Mouse (Mus musculus) heart, embryonic 13.5 days (tissue): ENCODE measurements around the gene Slc11a1. TPM values are rescaled to one million over a fixed set of nuclear protein-coding genes. Genes with fewer than 3 reads are reported as not detected.
"Not testable (repeated sequence)": the region's sequence is repeated elsewhere in the genome, so short reads cannot be mapped to it uniquely, and the experiment has no call there.

Experiments used
- ATAC-seq: fragments of 200-750 bp; cut with Nextera tagmentation; 2 replicates; pipeline ENCODE4 v1.8.0; 2017; ENCODE audit warnings: moderate TSS enrichment; ENCODE audit not compliant: insufficient number of reproducible peaks, low FRiP score, low TSS enrichment; ENCODE audit errors: extremely low read depth
- H3K27ac ChIP-seq: fragments of 300-500 bp; sonication (generic); replicated peaks from 2 replicates; pipeline ENCODE4 v1.5.1; 2015; ENCODE audit warnings: moderate library complexity, mild to moderate bottlenecking, inconsistent platforms
- H3K27me3 ChIP-seq: fragments of 300-500 bp; sonication (generic); replicated peaks from 2 replicates; pipeline ENCODE4 v1.6.1; 2015; ENCODE audit warnings: mild to moderate bottlenecking, inconsistent platforms
- H3K36me3 ChIP-seq: fragments of 300-500 bp; sonication (generic); 2 replicates; pipeline ENCODE4 v1.6.1; 2015; ENCODE audit warnings: mild to moderate bottlenecking, inconsistent platforms
- H3K4me1 ChIP-seq: fragments of 300-500 bp; sonication (generic); 2 replicates; pipeline ENCODE4 v1.6.1; 2015; ENCODE audit warnings: inconsistent platforms
- H3K4me2 ChIP-seq: fragments of 300-500 bp; sonication (generic); 2 replicates; pipeline ENCODE4 v1.6.1; 2015; ENCODE audit warnings: inconsistent platforms, mild to moderate bottlenecking, moderate library complexity
- H3K4me3 ChIP-seq: fragments of 300-500 bp; sonication (generic); 2 replicates; pipeline ENCODE4 v1.5.1; 2015; ENCODE audit warnings: moderate library complexity, mild to moderate bottlenecking, inconsistent platforms
- H3K9ac ChIP-seq: fragments of 300-500 bp; sonication (generic); 2 replicates; pipeline ENCODE4 v1.6.1; 2015; ENCODE audit warnings: inconsistent platforms, mild to moderate bottlenecking, moderate library complexity
- H3K9me3 ChIP-seq: fragments of 300-500 bp; sonication (generic); 2 replicates; pipeline ENCODE4 v1.6.1; 2016; ENCODE audit warnings: inconsistent platforms
- WGBS: fragments of 180-500 bp; shearing (Covaris S2); methylation state at CpG from one replicate; pipeline ENCODE4 v1.1.7; 2015; ENCODE audit warnings: mixed read lengths; 5-methylcytosine and 5-hydroxymethylcytosine counted together
- polyA plus RNA-seq: library from polyadenylated mRNA; unstranded; fragments of >200 nt; fragmentation: Nextera tagmentation; extraction: Ambion mirVana; gene quantifications from 2 replicates; pipeline ENCODE4 v1.2.1, GENCODE M21; 2015

Slc11a1 gene
- polyA plus RNA-seq: 2.8 and 3.1 TPM in 2 replicates

- H3K9me3 ChIP-seq: no peaks in the 10 kb centered on the region
- ATAC-seq: no peak
- H3K36me3 ChIP-seq: no peaks in the 10 kb centered on the region
- no peak within 1 kb of the TSS for H3K4me3 ChIP-seq
- 0 out of 2 replicates have a peak within 1 kb of the TSS, but pooled peaks have one; percentile 33 for H3K9ac ChIP-seq
- no peak within 1 kb of the TSS for H3K4me2 ChIP-seq
- WGBS: 73% methylated on average over 8 of the region's 8 CpGs
- H3K4me1 ChIP-seq: peaks cover 14% of the 10 kb centered on the region
- H3K27ac ChIP-seq: no peak within 1 kb of the TSS
- no peaks in the 10 kb centered on the region for H3K27me3 ChIP-seq
Measured at GRCm38 (mm10) chr1:74374980-74375379, at the start of gene Slc11a1. Gene Slc11a1, plus strand, starts transcription at chr1:74375195.

GRCm38 (mm10) chr1:74326916-74327315, 48.1 kb upstream of the Slc11a1 start:
- peaks cover 16% of the 10 kb centered on the region for H3K36me3 ChIP-seq
- H3K4me1 ChIP-seq: peaks cover 38% of the 10 kb centered on the region
- H3K9me3 ChIP-seq, ATAC-seq, H3K9ac ChIP-seq, H3K27me3 ChIP-seq, H3K4me2 ChIP-seq, H3K4me3 ChIP-seq, H3K27ac ChIP-seq: not testable (repeated sequence)
- WGBS: 72% methylated on average over 2 of the region's 2 CpGs

GRCm38 (mm10) chr1:74329899-74330431, 45.0 kb upstream of the Slc11a1 start:
- peaks cover 49% of the 10 kb centered on the region for H3K4me1 ChIP-seq
- 76% methylated on average over 7 of the region's 7 CpGs for WGBS
- no peak overlapping the region for H3K4me2 ChIP-seq
- no peak overlapping the region for H3K4me3 ChIP-seq
- peak overlapping the region; percentile 80; the same call in 1 of the 2 replicates for H3K27ac ChIP-seq
- H3K9ac ChIP-seq: no peak overlapping the region
- H3K27me3 ChIP-seq: no peaks in the 10 kb centered on the region
- ATAC-seq: no peak
- no peaks in the 10 kb centered on the region for H3K9me3 ChIP-seq
- peaks cover 16% of the 10 kb centered on the region for H3K36me3 ChIP-seq

- no peaks in the 10 kb centered on the region for H3K9me3 ChIP-seq
- H3K27ac ChIP-seq: peak overlapping the region; percentile 80
- H3K4me2 ChIP-seq: no peak overlapping the region
- no peaks in the 10 kb centered on the region for H3K27me3 ChIP-seq
- ATAC-seq: no peak
- 59% methylated on average over 4 of the region's 4 CpGs for WGBS
- H3K36me3 ChIP-seq: peaks cover 16% of the 10 kb centered on the region
- H3K4me3 ChIP-seq: no peak overlapping the region
- H3K4me1 ChIP-seq: peaks cover 55% of the 10 kb centered on the region
- H3K9ac ChIP-seq: no peak overlapping the region
Measured at GRCm38 (mm10) chr1:74331046-74331681, 43.8 kb upstream of the Slc11a1 start.

GRCm38 (mm10) chr1:74332241-74332763, 42.7 kb upstream of the Slc11a1 start:
- peak; percentile 94 for ATAC-seq
- Histone ChIP-seq H3K4me1 (peaks cover 60% of the 10 kb centered on the region), H3K27ac (peak overlapping the region; percentile 80), H3K4me3 (peak overlapping the region; percentile 64), H3K36me3 (peaks cover 16% of the 10 kb centered on the region), H3K27me3 (no peaks in the 10 kb centered on the region), H3K9ac (peak overlapping the region; percentile 84), H3K9me3 (no peaks in the 10 kb centered on the region), H3K4me2 (peak overlapping the region; percentile 93)
- WGBS: 0% methylated on average over 36 of the region's 36 CpGs

- peak overlapping the region; percentile 93 for H3K4me2 ChIP-seq
- ATAC-seq: no peak
Measured at GRCm38 (mm10) chr1:74332930-74333329, 42.1 kb upstream of the Slc11a1 start.

GRCm38 (mm10) chr1:74334607-74335006, 40.4 kb upstream of the Slc11a1 start:
- 83% methylated on average over 3 of the region's 3 CpGs for WGBS
- Histone ChIP-seq H3K4me1 (peaks cover 76% of the 10 kb centered on the region), H3K27ac (0 out of 2 replicates have a peak overlapping the region, but pooled peaks have one; percentile 24)

More at GRCm38 (mm10) chr1:74332930-74333329, 42.1 kb upstream of the Slc11a1 start:
- Histone ChIP-seq H3K27ac (peak overlapping the region; percentile 80), H3K27me3 (no peaks in the 10 kb centered on the region), H3K36me3 (peaks cover 11% of the 10 kb centered on the region), H3K9me3 (no peaks in the 10 kb centered on the region), H3K9ac (peak overlapping the region; percentile 84), H3K4me3 (peak overlapping the region; percentile 64), H3K4me1 (peaks cover 65% of the 10 kb centered on the region)
- 5% methylated on average over 9 of the region's 9 CpGs for WGBS

GRCm38 (mm10) chr1:74335033-74335432, 40.0 kb upstream of the Slc11a1 start:
- no peak overlapping the region for H3K4me2 ChIP-seq
- H3K4me3 ChIP-seq: no peak overlapping the region
- no peaks in the 10 kb centered on the region for H3K36me3 ChIP-seq
- ATAC-seq: no peak
- H3K4me1 ChIP-seq: peaks cover 72% of the 10 kb centered on the region
- H3K9ac ChIP-seq: no peak overlapping the region
- no peak overlapping the region for H3K27ac ChIP-seq
- no peaks in the 10 kb centered on the region for H3K9me3 ChIP-seq
- 62% methylated on average over 4 of the region's 4 CpGs for WGBS
- no peaks in the 10 kb centered on the region for H3K27me3 ChIP-seq

More at GRCm38 (mm10) chr1:74334607-74335006, 40.4 kb upstream of the Slc11a1 start:
- Histone ChIP-seq H3K4me2 (no peak overlapping the region), H3K27me3 (no peaks in the 10 kb centered on the region), H3K4me3 (no peak overlapping the region), H3K9me3 (no peaks in the 10 kb centered on the region), H3K36me3 (no peaks in the 10 kb centered on the region), H3K9ac (no peak overlapping the region)
- ATAC-seq: no peak

GRCm38 (mm10) chr1:74335436-74336170, 39.4 kb upstream of the Slc11a1 start:
- 68% methylated on average over 6 of the region's 6 CpGs for WGBS
- Histone ChIP-seq H3K27ac (no peak overlapping the region), H3K4me3 (no peak overlapping the region), H3K4me2 (no peak overlapping the region), H3K36me3 (no peaks in the 10 kb centered on the region), H3K9me3 (no peaks in the 10 kb centered on the region), H3K4me1 (peaks cover 68% of the 10 kb centered on the region), H3K27me3 (no peaks in the 10 kb centered on the region), H3K9ac (no peak overlapping the region)
- no peak for ATAC-seq

- peak overlapping the region; percentile 35; the same call in 1 of the 2 replicates for H3K9ac ChIP-seq
- H3K4me1 ChIP-seq: peaks cover 52% of the 10 kb centered on the region
Measured at GRCm38 (mm10) chr1:74337241-74337771, 37.7 kb upstream of the Slc11a1 start.

GRCm38 (mm10) chr1:74338013-74338412, 37.0 kb upstream of the Slc11a1 start:
- Histone ChIP-seq H3K27ac (no peak overlapping the region), H3K36me3 (no peaks in the 10 kb centered on the region), H3K9me3 (no peaks in the 10 kb centered on the region), H3K4me1 (peaks cover 52% of the 10 kb centered on the region), H3K4me3 (no peak overlapping the region), H3K27me3 (no peaks in the 10 kb centered on the region), H3K9ac (no peak overlapping the region), H3K4me2 (no peak overlapping the region)
- 74% methylated on average over 4 of the region's 5 CpGs for WGBS
- no peak for ATAC-seq

More at GRCm38 (mm10) chr1:74337241-74337771, 37.7 kb upstream of the Slc11a1 start:
- Histone ChIP-seq H3K4me3 (no peak overlapping the region), H3K4me2 (no peak overlapping the region), H3K27ac (peak overlapping the region; percentile 76), H3K9me3 (no peaks in the 10 kb centered on the region), H3K36me3 (no peaks in the 10 kb centered on the region), H3K27me3 (no peaks in the 10 kb centered on the region)
- 55% methylated on average over 3 of the region's 3 CpGs for WGBS
- ATAC-seq: no peak
